Mouse (Mus musculus) lung, postnatal 0 days (tissue): ENCODE data around the gene Frmpd4. TPM values are rescaled to one million over a fixed set of nuclear protein-coding genes. Genes with fewer than 3 reads are reported as not detected.

ENCODE experiments used
- ATAC-seq: fragments of 200-750 bp; cut with Nextera tagmentation; 2 replicates; pipeline ENCODE4 v1.8.0; 2017; ENCODE audit warnings: moderate library complexity
- DNase-seq: peaks from one replicate; pipeline ENCODE4 v3.0.0-alpha.2; 2016; ENCODE audit warnings: low spot score
- H3K27ac ChIP-seq: fragments of 300-500 bp; sonication (generic); 2 replicates; pipeline ENCODE4 v1.5.1; 2014; ENCODE audit warnings: antibody characterized with exemption, mild to moderate bottlenecking, low read length, mixed read lengths
- H3K27me3 ChIP-seq: fragments of 300-500 bp; sonication (generic); replicated peaks from 2 replicates; pipeline ENCODE4 v1.6.1; 2014; ENCODE audit warnings: low read length, mixed read lengths; ENCODE audit not compliant: insufficient read depth
- H3K36me3 ChIP-seq: fragments of 300-500 bp; sonication (generic); 2 replicates; pipeline ENCODE4 v1.6.1; 2014; ENCODE audit warnings: low read length, mixed read lengths; ENCODE audit not compliant: insufficient read depth
- H3K4me1 ChIP-seq: fragments of 300-500 bp; sonication (generic); 2 replicates; pipeline ENCODE4 v1.6.1; 2014; ENCODE audit warnings: antibody characterized with exemption, low read depth, low read length, mixed read lengths; ENCODE audit not compliant: insufficient read depth
- H3K4me2 ChIP-seq: fragments of 300-500 bp; sonication (generic); replicated peaks from 2 replicates; pipeline ENCODE4 v1.6.1; 2014; ENCODE audit warnings: low read depth, mild to moderate bottlenecking, low read length, moderate library complexity, mixed read lengths
- H3K4me3 ChIP-seq: fragments of 300-500 bp; sonication (generic); 2 replicates; pipeline ENCODE4 v1.5.1; 2014; ENCODE audit warnings: low read depth, low read length
- H3K9ac ChIP-seq: fragments of 300-500 bp; sonication (generic); replicated peaks from 2 replicates; pipeline ENCODE4 v1.6.1; 2014; ENCODE audit warnings: low read depth, mild to moderate bottlenecking
- H3K9me3 ChIP-seq: fragments of 300-500 bp; sonication (generic); 2 replicates; pipeline ENCODE4 v1.6.1; 2016; ENCODE audit warnings: low read length, mixed read lengths
- CTCF ChIP-seq: IDR thresholded peaks from 2 replicates; pipeline ENCODE4 v1.5.1; 2016; ENCODE audit warnings: antibody characterized with exemption, mild to moderate bottlenecking
- EP300 ChIP-seq: IDR thresholded peaks from 2 replicates; pipeline ENCODE4 v1.6.1; 2016; ENCODE audit warnings: antibody characterized with exemption, mild to moderate bottlenecking, control low read depth
- WGBS: fragments of 180-500 bp; shearing (Covaris S2); extraction: QIAGEN DNeasy Blood & Tissue Kit; methylation state at CpG from one replicate; pipeline ENCODE4 v1.1.7; 2014; 5-methylcytosine and 5-hydroxymethylcytosine counted together
- polyA plus RNA-seq: library from polyadenylated mRNA; unstranded; fragments of >200 nt; fragmentation: Nextera tagmentation; extraction: Ambion mirVana; gene quantifications from 2 replicates; pipeline ENCODE4 v1.2.1, GENCODE M21; 2015

Frmpd4 gene
- polyA plus RNA-seq, 1 experiment from 2014 or later, result 0.01 TPM

DNA sequence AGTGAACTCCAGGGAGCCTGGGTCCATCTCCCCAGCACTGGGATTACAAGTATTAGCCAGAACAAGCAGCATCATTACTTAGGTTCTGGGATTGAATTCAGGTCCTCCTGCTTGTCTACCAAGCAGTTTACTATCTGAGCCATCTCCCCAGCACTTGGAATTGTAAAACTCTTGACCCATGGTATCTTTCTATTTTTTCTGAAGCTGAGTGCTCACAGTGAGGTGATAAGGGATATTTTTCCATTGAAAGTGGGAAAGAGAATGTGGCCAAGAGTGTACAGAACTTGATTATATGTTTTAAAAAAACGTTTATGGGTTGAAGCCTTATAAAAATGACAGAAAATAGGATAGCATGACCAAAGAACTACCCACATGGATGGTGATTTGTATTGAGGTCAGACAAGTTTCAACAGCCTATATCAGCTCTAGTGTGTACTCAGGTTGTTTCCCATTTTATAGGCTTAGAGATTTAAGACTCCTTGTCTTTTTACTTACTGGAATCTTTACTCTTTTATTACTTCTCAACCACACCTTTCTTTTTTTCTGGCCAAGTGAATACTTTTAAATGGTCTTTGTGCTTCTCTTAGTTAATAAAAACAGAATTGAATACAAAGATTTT lies 1085.3 kb downstream of the Frmpd4 start:
- Histone ChIP-seq H3K9ac (no peak overlapping the region), H3K4me1 (no peaks in the 10 kb centered on the region), H3K27me3 (no peaks in the 10 kb centered on the region), H3K27ac (no peak overlapping the region), H3K9me3 (no peaks in the 10 kb centered on the region), H3K4me3 (no peak overlapping the region), H3K36me3 (no peaks in the 10 kb centered on the region), H3K4me2 (no peak overlapping the region)
- DNase-seq (no peak), ATAC-seq (no peak)
- WGBS, result 15% methylated on average over 1 of the region's 1 CpGs
- no peak for TF ChIP-seq CTCF

DNA sequence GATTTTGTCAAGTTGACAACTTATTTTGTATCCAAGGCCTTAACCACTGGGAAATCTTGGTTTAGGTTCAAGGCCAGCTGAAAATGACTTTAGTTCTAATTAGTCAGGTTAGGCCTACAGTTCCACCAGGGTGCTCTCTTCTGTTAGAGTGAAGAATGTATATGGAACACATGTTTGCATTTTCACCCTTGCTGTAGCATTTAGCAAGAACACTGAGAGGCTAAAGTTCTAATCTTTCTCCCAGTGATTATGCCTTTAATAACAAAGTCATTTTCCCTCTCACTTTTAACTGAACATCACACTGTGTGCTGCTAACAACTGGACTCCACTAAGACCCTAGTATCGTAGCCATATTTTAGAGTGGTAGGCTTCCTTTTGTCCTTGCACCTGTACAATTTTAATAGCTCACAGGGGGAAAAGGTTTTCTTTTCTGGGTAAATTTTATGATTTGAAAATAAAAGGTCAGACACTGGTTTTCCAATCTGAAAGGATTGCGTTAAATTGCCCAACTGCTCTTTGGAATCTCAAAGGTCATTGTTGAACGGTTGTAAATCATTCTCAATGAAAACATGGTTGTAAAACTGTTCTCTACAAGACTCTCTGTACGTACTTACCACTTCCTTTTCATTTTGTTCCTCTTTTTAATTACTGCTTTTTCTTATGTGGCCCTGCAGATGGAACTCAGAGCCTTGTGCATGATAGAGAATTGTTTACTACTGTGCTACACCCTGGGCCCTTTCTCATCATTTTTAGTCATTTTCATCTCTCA lies 1093.4 kb downstream of the Frmpd4 start:
- no peaks in the 10 kb centered on the region for H3K4me1 ChIP-seq
- H3K27me3 ChIP-seq, result no peaks in the 10 kb centered on the region
- no peak overlapping the region for H3K4me2 ChIP-seq
- H3K9me3 ChIP-seq, result no peaks in the 10 kb centered on the region
- DNase-seq, result no peak
- no peak for ATAC-seq
- no peak overlapping the region for H3K4me3 ChIP-seq
- TF ChIP-seq CTCF (no peak), EP300 (no peak)
- H3K9ac ChIP-seq, result no peak overlapping the region
- WGBS, result 58% methylated on average over 4 of the region's 4 CpGs
- H3K36me3 ChIP-seq, result no peaks in the 10 kb centered on the region
- no peak overlapping the region for H3K27ac ChIP-seq

DNA sequence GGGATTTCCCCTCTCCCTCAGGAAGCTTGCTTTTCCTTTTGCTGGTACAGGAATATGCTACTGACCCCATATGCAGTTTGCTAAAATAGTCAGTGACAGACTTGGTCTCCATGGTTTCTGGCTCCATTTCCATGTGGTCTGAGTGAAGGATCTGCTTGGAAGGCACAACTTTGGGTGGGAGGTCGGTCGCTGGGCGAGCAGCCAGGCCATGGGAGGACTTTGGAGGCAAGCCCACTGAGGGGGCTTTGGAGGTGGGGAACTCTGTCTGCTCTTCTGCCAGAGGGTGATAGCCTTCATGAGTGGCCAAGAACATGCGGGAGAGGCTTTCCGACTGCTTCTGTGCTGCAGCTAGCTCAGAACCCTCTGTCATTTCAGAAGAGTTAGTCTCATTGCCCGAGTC lies 1099.4 kb downstream of the Frmpd4 start:
- TF ChIP-seq CTCF (no peak), EP300 (no peak)
- H3K4me3 ChIP-seq, result no peak overlapping the region
- H3K27ac ChIP-seq, result no peak overlapping the region
- H3K27me3 ChIP-seq, result no peaks in the 10 kb centered on the region
- no peaks in the 10 kb centered on the region for H3K9me3 ChIP-seq
- no peaks in the 10 kb centered on the region for H3K36me3 ChIP-seq
- no peak for DNase-seq
- no peak for ATAC-seq
- H3K4me1 ChIP-seq, result no peaks in the 10 kb centered on the region
- no peak overlapping the region for H3K4me2 ChIP-seq
- WGBS, result 71% methylated on average over 6 of the region's 6 CpGs
- no peak overlapping the region for H3K9ac ChIP-seq

DNA sequence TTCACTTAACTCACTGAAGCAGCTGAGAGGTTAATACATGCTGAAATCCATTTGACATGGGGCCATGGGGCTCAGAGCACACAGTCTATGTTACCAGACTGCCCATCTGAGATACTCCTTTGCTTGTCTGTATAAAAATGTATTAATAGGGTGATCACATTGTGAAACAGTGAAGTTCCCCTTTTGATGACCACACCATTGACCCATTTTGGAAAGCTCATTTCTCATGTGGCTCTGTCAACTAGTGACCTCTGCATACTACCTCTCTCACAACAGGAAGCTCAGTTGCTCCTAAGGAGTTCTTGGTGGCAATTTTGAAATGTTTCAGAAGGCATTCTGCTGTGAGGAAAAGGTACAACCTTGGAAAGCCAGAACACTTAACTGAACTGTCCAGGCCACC lies 1142.1 kb downstream of the Frmpd4 start:
- H3K4me1 ChIP-seq, result no peaks in the 10 kb centered on the region
- no peaks in the 10 kb centered on the region for H3K36me3 ChIP-seq
- no peak overlapping the region for H3K4me3 ChIP-seq
- no peak overlapping the region for H3K4me2 ChIP-seq
- TF ChIP-seq CTCF, result no peak
- no peak for TF ChIP-seq EP300
- H3K9ac ChIP-seq, result no peak overlapping the region
- H3K27ac ChIP-seq, result no peak overlapping the region
- DNase-seq, result no peak
- ATAC-seq, result no peak
- H3K9me3 ChIP-seq, result no peaks in the 10 kb centered on the region
- no peaks in the 10 kb centered on the region for H3K27me3 ChIP-seq

- Histone ChIP-seq H3K9me3 (no peaks in the 10 kb centered on the region), H3K27me3 (no peaks in the 10 kb centered on the region), H3K4me2 (no peak overlapping the region), H3K4me3 (no peak overlapping the region), H3K36me3 (no peaks in the 10 kb centered on the region), H3K27ac (no peak overlapping the region), H3K4me1 (no peaks in the 10 kb centered on the region), H3K9ac (no peak overlapping the region)
- TF ChIP-seq EP300 (no peak), CTCF (no peak)
- WGBS, result 57% methylated on average over 2 of the region's 2 CpGs
- ATAC-seq (no peak), DNase-seq (no peak)
Observed at GRCm38 (mm10) chrX:167433950-167434349, 1143.1 kb downstream of the Frmpd4 start.

Other genes starting within 250 kb of the Frmpd4 start
- gene Msl3, start 96.7 kb upstream of the Frmpd4 start, polyA plus RNA-seq, result 23.8 and 25.3 TPM in 2 replicates
- gene Arhgap6, start 217.9 kb upstream of the Frmpd4 start, polyA plus RNA-seq, result 11.1 and 12.1 TPM in 2 replicates